Mouse (Mus musculus) heart, embryonic 16.5 days (tissue): ENCODE data around the gene Cep57l1. TPM values are rescaled to one million over a fixed set of nuclear protein-coding genes. Genes with fewer than 3 reads are reported as not detected.
A peak's percentile ranks its signal among the peaks of the same experiment; 100 is the strongest.
"Not testable (repeated sequence)": the region's sequence is repeated elsewhere in the genome, so short reads cannot be mapped to it uniquely, and the experiment has no call there.

Source experiments
- ATAC-seq: fragments of 200-750 bp; cut with Nextera tagmentation; replicated peaks from 2 replicates; pipeline ENCODE4 v1.8.0; 2017; ENCODE audit warnings: moderate number of reproducible peaks; ENCODE audit not compliant: insufficient read depth, low FRiP score; ENCODE audit errors: extremely low read depth
- H3K27ac ChIP-seq: fragments of 300-500 bp; sonication (generic); 2 replicates; pipeline ENCODE4 v1.5.1; 2014; ENCODE audit warnings: mild to moderate bottlenecking, low read length, control low read depth, moderate library complexity
- H3K27me3 ChIP-seq: fragments of 300-500 bp; sonication (generic); 2 replicates; pipeline ENCODE4 v1.6.1; 2014; ENCODE audit warnings: low read length, mixed read lengths; ENCODE audit not compliant: control insufficient read depth, insufficient read depth
- H3K36me3 ChIP-seq: fragments of 300-500 bp; sonication (generic); 2 replicates; pipeline ENCODE4 v1.6.1; 2014; ENCODE audit not compliant: control insufficient read depth, insufficient read depth
- H3K4me1 ChIP-seq: fragments of 300-500 bp; sonication (generic); 2 replicates; pipeline ENCODE4 v1.6.1; 2014; ENCODE audit warnings: low read length, mixed read lengths; ENCODE audit not compliant: control insufficient read depth, insufficient read depth
- H3K4me2 ChIP-seq: fragments of 300-500 bp; sonication (generic); 2 replicates; pipeline ENCODE4 v1.6.1; 2014; ENCODE audit warnings: low read depth, mild to moderate bottlenecking, control low read depth, low read length
- H3K4me3 ChIP-seq: fragments of 300-500 bp; sonication (generic); 2 replicates; pipeline ENCODE4 v1.5.1; 2014; ENCODE audit warnings: mild to moderate bottlenecking, control low read depth, low read length
- H3K9ac ChIP-seq: fragments of 300-500 bp; sonication (generic); 2 replicates; pipeline ENCODE4 v1.6.1; 2014; ENCODE audit warnings: low read length, control low read depth
- H3K9me3 ChIP-seq: fragments of 300-500 bp; sonication (generic); replicated peaks from 2 replicates; pipeline ENCODE4 v1.6.1; 2016; ENCODE audit warnings: low read length; ENCODE audit not compliant: control insufficient read depth
- WGBS: fragments of 180-500 bp; shearing (Covaris S2); extraction: QIAGEN DNeasy Blood & Tissue Kit; methylation state at CpG from one replicate; pipeline ENCODE4 v1.1.7; 2014; 5-methylcytosine and 5-hydroxymethylcytosine counted together
- polyA plus RNA-seq: library from polyadenylated mRNA; unstranded; fragments of >200 nt; fragmentation: Nextera tagmentation; extraction: Ambion mirVana; gene quantifications from 2 replicates; pipeline ENCODE4 v1.2.1, GENCODE M21; 2015

Cep57l1 gene
- polyA plus RNA-seq, 1 experiment from 2014 or later, result 22.6 TPM

DNA sequence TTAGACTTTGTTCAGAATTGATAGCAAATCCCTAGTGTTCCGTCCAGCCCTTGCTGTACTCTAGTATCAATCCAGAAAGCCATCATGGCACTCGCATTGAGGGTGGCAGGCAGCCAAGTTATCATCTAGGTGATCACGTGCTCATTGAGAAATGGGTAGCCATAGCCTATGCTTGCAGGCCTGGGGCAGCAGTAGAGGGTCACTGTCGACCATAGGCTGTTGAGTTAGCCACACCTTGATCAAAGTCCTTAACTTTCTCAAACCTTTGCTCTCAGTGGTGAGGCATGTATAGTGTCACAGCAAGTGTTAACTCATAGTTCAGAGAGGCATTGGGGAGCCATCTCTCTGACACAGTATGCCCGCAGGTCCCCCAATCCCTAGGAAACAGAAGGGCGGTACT lies 11.5 kb upstream of the Cep57l1 start:
- no peak overlapping the region for H3K4me3 ChIP-seq
- peaks cover 20% of the 10 kb centered on the region for H3K4me1 ChIP-seq
- H3K27me3 ChIP-seq, result no peaks in the 10 kb centered on the region
- H3K4me2 ChIP-seq, result no peak overlapping the region
- no peak overlapping the region for H3K27ac ChIP-seq
- no peaks in the 10 kb centered on the region for H3K9me3 ChIP-seq
- no peak overlapping the region for H3K9ac ChIP-seq
- no peaks in the 10 kb centered on the region for H3K36me3 ChIP-seq
- ATAC-seq, result no peak
- WGBS, result 83% methylated on average over 6 of the region's 6 CpGs

DNA sequence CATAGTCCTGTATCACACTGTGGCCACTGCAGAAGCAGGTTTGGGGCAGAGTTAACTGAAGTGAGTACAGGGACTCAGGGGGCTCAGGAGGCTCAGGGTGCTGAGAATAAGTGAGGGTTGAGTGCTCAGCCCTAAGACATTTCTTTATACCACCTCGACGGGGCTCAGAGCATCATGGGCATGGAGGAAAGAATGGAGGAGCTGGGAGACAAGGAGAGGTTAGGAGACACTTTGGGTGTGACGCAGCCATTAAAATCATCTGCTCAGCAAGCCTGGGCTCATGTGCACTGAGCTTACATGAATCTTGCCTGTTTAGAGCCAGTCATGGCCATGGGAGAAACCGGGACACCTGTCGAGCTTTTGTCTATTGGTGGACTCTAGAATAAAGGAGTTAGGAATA lies 10.7 kb upstream of the Cep57l1 start:
- H3K4me1 ChIP-seq, result peaks cover 20% of the 10 kb centered on the region
- no peaks in the 10 kb centered on the region for H3K36me3 ChIP-seq
- H3K9ac ChIP-seq, result no peak overlapping the region
- WGBS, result 90% methylated on average over 5 of the region's 5 CpGs
- no peak overlapping the region for H3K4me2 ChIP-seq
- no peaks in the 10 kb centered on the region for H3K9me3 ChIP-seq
- H3K27ac ChIP-seq, result no peak overlapping the region
- H3K27me3 ChIP-seq, result no peaks in the 10 kb centered on the region
- H3K4me3 ChIP-seq, result no peak overlapping the region
- ATAC-seq, result no peak

DNA sequence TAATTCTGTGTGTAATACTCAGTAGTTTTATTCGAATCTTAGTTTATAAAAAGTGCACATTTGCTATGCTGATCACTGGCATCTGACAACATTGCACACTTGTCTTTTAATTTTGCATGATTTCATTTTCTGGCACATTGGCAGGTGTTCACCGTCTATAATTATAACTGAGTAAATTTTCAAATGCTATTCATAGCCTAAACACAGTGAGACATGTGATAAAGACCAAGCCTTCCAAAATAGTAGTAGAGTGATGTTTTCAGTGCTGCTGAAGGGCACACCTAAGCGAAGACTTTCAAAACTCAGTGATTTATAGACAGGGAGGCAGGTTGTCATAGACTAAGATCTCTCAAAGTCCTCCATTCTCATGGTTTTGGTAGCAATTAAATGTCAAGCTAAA lies 9.6 kb upstream of the Cep57l1 start:
- H3K27me3 ChIP-seq, result no peaks in the 10 kb centered on the region
- no peaks in the 10 kb centered on the region for H3K9me3 ChIP-seq
- peaks cover 22% of the 10 kb centered on the region for H3K4me1 ChIP-seq
- H3K4me3 ChIP-seq, result no peak overlapping the region
- 0 out of 2 replicates have a peak overlapping the region, but pooled peaks have one; percentile 64 for H3K27ac ChIP-seq
- ATAC-seq, result peak; percentile 61; the same call in 1 of the 2 replicates
- H3K4me2 ChIP-seq, result no peak overlapping the region; the same call in 1 of the 2 replicates
- H3K9ac ChIP-seq, result no peak overlapping the region
- WGBS, result 55% methylated on average over 3 of the region's 3 CpGs
- H3K36me3 ChIP-seq, result no peaks in the 10 kb centered on the region

DNA sequence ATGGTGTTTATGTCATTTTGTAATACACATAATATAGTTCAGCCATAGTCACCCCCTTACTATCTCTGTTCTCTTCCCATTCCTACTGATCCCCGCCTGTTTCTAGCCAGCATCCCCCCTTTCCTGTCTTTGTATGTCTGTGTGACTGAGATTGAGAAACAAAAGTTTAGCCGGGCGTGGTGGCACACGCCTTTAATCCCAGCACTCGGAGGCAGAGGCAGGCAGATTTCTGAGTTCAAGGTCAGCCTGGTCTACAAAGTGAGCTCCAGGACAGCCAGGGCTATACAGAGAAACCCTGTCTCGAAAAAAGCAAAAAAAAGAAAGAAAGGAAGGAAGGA lies 9.0 kb upstream of the Cep57l1 start:
- not testable (repeated sequence) for H3K27me3 ChIP-seq, H3K9me3 ChIP-seq, H3K4me3 ChIP-seq, H3K27ac ChIP-seq, H3K4me2 ChIP-seq, ATAC-seq, H3K9ac ChIP-seq, H3K36me3 ChIP-seq
- H3K4me1 ChIP-seq, result peaks cover 23% of the 10 kb centered on the region
- WGBS, result 87% methylated on average over 6 of the region's 6 CpGs

DNA sequence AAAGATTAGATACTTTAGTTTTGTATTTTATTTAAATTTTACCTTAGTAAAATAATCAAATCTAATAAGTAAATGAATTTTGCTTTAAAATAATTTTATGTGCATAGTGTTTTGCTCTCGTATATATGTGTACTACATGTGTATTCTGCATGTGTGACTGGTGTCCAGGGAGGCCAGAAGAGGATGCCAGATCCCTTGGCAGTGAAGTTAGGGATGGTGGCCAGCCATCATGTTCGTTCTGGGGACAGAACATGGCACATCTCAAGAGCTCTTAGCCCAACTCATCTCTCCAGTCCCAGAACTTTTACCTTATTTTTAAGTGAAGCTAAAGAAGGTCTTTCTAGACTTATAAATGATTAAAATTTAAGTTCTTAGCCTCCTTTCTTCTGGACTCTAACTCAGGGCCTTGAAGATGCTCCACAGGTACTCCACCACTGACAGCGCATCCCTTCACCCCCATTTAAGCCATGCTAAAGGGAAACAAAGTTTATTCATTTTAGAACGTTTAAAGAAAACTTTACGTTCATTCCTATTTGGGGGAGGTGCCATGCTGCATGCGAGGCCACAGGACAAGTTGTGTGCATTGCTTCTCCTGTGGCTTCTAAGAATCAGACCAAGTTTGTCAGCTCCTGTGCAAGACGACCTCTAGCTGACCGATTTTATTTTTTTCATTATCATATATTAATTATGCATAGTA lies 8.5 kb upstream of the Cep57l1 start:
- no peaks in the 10 kb centered on the region for H3K9me3 ChIP-seq
- no peak overlapping the region for H3K27ac ChIP-seq
- H3K9ac ChIP-seq, result no peak overlapping the region
- no peak overlapping the region for H3K4me2 ChIP-seq
- no peaks in the 10 kb centered on the region for H3K36me3 ChIP-seq
- no peak overlapping the region for H3K4me3 ChIP-seq
- WGBS, result 84% methylated on average over 8 of the region's 8 CpGs
- no peaks in the 10 kb centered on the region for H3K27me3 ChIP-seq
- no peak for ATAC-seq
- H3K4me1 ChIP-seq, result peaks cover 28% of the 10 kb centered on the region

DNA sequence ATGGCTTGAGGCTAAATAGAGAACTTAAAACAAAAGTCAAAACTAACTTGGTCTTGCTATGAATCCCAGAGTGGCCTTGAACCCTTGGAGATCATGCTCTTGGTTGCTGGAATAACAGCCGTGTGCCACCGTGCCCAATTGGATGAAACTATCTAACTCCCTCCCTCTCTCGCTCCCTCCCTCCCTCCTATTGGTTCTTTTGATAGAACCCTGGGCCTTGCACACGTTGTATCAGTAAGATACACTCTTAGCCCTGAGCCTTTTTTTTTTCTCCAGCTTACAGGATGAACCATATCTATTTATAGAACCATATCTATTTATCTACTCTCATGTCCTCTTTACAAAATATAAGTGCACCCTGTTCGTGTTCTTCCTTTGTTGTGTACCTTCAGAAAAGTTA lies 6.8 kb upstream of the Cep57l1 start:
- no peak for ATAC-seq
- no peak overlapping the region for H3K4me3 ChIP-seq
- WGBS, result 68% methylated on average over 5 of the region's 5 CpGs

DNA sequence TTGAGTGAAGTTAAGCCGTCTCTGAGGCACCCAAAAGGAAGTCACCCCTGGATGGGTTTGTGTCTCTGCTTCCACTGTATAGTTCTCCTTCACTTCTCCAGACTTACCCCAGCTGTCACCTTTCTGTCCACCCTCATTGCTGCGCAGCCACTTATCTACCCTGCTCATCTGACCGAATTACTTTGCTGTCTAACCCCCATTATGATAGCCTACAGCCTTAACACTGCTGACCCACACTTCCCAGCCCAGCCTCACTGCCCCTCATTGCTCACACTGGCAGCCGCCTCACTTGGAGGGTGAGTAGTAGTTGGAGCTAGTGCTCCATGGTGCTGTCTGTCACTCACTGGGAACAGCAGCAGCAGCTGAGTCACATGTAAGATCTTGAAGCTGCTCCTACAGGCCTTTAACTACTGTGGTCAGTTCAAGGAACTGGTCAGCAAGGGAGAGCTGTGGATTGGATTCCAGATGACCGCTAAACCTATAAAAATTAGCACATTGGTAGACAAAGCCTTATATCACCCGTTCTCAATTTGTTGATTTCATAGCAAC lies 4.7 kb upstream of the Cep57l1 start:
- no peak overlapping the region for H3K4me3 ChIP-seq
- 70% methylated on average over 6 of the region's 6 CpGs for WGBS
- no peak for ATAC-seq
- H3K4me1 ChIP-seq, result peaks cover 26% of the 10 kb centered on the region
- no peak overlapping the region for H3K9ac ChIP-seq
- no peak overlapping the region for H3K4me2 ChIP-seq
- H3K9me3 ChIP-seq, result no peaks in the 10 kb centered on the region
- H3K27me3 ChIP-seq, result no peaks in the 10 kb centered on the region
- H3K36me3 ChIP-seq, result no peaks in the 10 kb centered on the region
- H3K27ac ChIP-seq, result no peak overlapping the region

More for the DNA sequence above, 6.8 kb upstream of the Cep57l1 start:
- Histone ChIP-seq H3K9me3 (no peaks in the 10 kb centered on the region), H3K27ac (no peak overlapping the region), H3K9ac (no peak overlapping the region), H3K4me2 (no peak overlapping the region), H3K27me3 (no peaks in the 10 kb centered on the region), H3K4me1 (peaks cover 24% of the 10 kb centered on the region), H3K36me3 (no peaks in the 10 kb centered on the region)

DNA sequence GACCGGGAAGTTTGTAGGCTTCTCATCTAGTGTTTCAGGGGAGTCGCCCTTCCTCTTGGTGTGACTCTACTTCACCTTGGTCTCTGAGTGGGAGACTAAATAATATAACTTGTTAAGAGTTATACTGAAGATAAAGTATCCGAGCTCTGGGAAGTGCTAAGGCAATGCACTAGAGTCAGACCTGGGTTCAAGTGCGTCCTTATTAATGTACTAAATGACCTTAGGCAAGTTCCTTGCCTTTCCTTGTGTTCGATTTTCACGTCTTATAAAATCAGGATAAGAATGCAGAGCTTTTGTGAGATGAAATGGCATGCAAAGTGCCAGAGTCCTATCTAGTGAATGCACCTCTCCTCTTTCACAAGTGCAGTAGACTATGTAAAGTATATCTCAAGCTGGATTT lies 2.9 kb upstream of the Cep57l1 start:
- peak overlapping the region; percentile 54 for H3K9ac ChIP-seq
- WGBS, result 47% methylated on average over 6 of the region's 6 CpGs
- H3K4me2 ChIP-seq, result peak overlapping the region; percentile 63
- H3K27me3 ChIP-seq, result no peaks in the 10 kb centered on the region
- no peak for ATAC-seq
- H3K4me3 ChIP-seq, result peak overlapping the region; percentile 50
- H3K36me3 ChIP-seq, result 0 out of 2 replicates have a peak, but pooled peaks cover 2% of the 10 kb centered on the region
- no peak overlapping the region for H3K27ac ChIP-seq
- H3K9me3 ChIP-seq, result no peaks in the 10 kb centered on the region
- H3K4me1 ChIP-seq, result peaks cover 28% of the 10 kb centered on the region

DNA sequence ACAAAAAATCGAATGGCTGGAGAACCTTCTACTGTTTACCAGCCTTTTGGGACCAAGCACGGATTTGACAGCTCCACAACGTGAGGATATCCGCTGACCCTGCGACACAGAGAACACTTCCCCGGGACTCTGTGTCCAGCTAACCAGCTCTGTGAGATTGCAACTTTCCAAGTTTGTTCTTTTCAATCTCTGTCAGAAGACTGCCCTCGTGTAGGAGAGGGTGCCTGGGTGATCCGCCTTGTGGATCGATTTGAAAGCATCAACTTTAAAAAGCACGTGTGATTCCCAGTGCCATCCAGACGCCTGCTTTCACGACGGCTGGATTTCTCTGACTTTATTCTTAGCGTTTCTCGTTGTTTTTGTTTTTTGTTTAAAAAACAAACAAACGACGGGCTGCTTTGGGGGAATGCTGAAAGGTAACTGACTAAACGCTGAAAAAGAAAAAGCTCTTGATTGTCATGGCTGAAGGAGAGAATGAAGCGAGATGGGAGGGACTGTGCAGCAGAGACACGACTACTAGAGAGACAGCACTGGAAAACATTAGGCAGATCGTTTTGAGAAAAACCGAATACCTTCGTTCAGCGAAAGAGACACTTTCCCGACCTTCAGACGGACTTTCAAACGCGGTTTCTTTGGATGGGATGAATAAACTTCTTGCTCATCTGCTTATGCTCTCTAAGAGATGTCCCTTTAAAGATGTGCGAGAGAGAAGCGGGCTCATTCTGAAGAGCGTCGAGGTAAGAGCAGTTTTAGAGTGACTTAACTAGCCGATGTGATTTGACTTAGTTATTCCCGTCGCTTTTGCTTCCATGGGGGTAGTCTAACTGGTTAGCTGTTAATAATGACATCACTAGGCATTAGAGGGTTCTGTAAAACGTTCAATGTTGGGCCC lies 1.1 kb upstream of the Cep57l1 start:
- H3K27me3 ChIP-seq, result no peaks in the 10 kb centered on the region
- no peaks in the 10 kb centered on the region for H3K9me3 ChIP-seq
- ATAC-seq, result peak; percentile 0; the same call in 1 of the 2 replicates
- H3K4me3 ChIP-seq, result peak overlapping the region; percentile 80
- WGBS, result under 1% methylated on average over 36 of the region's 36 CpGs
- peak overlapping the region; percentile 93 for H3K4me2 ChIP-seq
- 0 out of 2 replicates have a peak, but pooled peaks cover 2% of the 10 kb centered on the region for H3K36me3 ChIP-seq
- peak overlapping the region; percentile 91 for H3K9ac ChIP-seq
- peak overlapping the region; percentile 99 for H3K27ac ChIP-seq
- H3K4me1 ChIP-seq, result peaks cover 28% of the 10 kb centered on the region
